Mouse (Mus musculus): Measurements from ENCODE around the gene Kcnn3.

DNA sequence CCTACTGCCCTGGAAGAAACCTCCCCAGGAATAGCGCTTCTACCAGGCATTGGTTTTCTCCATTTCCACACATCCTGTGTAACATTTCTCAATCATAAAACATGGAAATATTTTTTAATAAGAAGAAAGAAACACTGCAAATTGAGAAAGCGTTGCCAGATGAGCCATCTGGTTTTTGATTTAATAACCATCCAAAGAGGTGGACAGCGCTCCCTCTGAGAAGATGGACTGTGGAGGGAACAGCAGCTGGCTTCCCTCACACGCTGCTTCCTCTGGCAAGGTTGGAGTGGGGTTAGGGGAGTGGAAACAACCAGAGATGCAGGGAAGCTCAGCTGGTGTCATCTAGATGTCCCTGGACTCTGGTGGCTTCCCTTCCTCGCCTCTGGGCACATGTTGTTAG, 111.8 kb downstream of the Kcnn3 start:
- TF ChIP-seq GATA1 (IDR thresholded peaks at IDR 0.05; ENCODE audit: low read length): no peak
- TF ChIP-seq TAL1 (IDR thresholded peaks at IDR 0.05; ENCODE audit: low read length): no peak

Data from erythroblast, embryonic 14.5 days (primary cell).